Mouse (Mus musculus): ENCODE data around the gene Myo18b. TPM values are rescaled to one million over a fixed set of nuclear protein-coding genes. Genes with fewer than 3 reads are reported as not detected.

Myo18b gene
- polyA plus RNA-seq (2017; shearing (Covaris generic)): 0.20 TPM

GRCm38 (mm10) chr5:112895674-112896654 lies at the start of gene Myo18b:
Gene Myo18b (minus strand): TSS chr5:112896362.

Other genes starting within 250 kb of the Myo18b start
- 0.21 TPM for gene Grk3, start 119.4 kb upstream of the Myo18b start, polyA plus RNA-seq (2017; shearing (Covaris generic))
- gene Crybb2, start 173.8 kb upstream of the Myo18b start, polyA plus RNA-seq (2017; shearing (Covaris generic)): 0.62 TPM
- 0.57 TPM for gene Crybb3, start 185.2 kb upstream of the Myo18b start, polyA plus RNA-seq (2017; shearing (Covaris generic))